Mouse (Mus musculus): ENCODE measurements around the gene Mtcl1.

DNA sequence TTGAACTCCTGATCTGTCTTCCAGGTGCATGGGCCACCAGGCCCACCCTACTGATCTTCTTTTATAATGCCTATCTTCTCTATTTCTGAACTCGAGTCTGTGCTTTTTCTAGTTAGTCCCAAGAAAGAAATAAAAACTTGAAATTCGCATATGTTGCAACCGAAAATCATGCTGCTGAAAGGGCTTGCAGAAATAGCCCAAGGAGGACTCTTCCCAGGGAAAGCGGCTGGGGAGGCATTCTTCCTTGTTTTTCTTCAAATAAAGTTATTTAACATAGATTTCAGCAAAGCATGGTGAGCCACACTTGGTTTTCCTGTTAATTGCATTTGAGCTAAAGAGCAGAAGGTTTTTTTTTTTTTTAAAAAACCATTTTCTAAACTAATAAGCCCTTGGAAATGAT lies 159.7 kb downstream of the Mtcl1 start:
- TF ChIP-seq EP300 (IDR thresholded peaks at IDR 0.05; ENCODE audit: low read depth) = no peak
- TF ChIP-seq CTCF (IDR thresholded peaks at IDR 0.05; ENCODE audit: low read depth) = no peak

Data from heart, postnatal 0 days (tissue).